Mouse (Mus musculus): Measurements from ENCODE around the gene C2. TPM values are rescaled to one million over a fixed set of nuclear protein-coding genes. Genes with fewer than 3 reads are reported as not detected.

Gene C2
- polyA plus RNA-seq, 1 experiment from 2014 or later, result 3.6 TPM

DNA sequence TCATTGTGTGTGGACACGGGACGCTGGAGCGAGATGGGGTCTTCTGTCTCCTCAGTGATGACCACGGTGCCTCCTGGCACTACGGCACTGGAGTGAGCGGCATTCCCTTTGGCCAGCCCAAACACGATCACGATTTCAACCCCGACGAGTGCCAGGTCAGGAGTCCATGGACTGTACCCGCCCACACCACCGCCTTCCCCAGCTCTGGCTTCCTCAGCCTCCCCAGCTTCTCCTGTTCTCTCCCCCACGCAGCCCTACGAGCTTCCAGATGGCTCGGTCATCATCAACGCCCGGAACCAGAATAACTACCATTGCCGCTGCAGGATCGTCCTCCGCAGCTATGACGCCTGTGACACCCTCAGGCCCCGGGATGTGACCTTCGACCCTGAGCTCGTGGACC lies 36.0 kb upstream of the C2 start:
- no peak for ATAC-seq (ENCODE audit: low FRiP score, low TSS enrichment)
- Histone ChIP-seq H3K27me3 (ENCODE audit: control insufficient read depth, insufficient read depth, low read length) (no peaks in the 10 kb centered on the region), H3K9me3 (ENCODE audit: control insufficient read depth, low read length) (no peaks in the 10 kb centered on the region), H3K4me1 (ENCODE audit: control insufficient read depth, insufficient read depth, low read length) (peaks cover 11% of the 10 kb centered on the region), H3K36me3 (ENCODE audit: control insufficient read depth, insufficient read depth, low read length) (peaks cover 30% of the 10 kb centered on the region), H3K4me3 (replicated peaks; ENCODE audit: low read depth, low read length) (no peak overlapping the region), H3K4me2 (ENCODE audit: low read length) (no peak overlapping the region), H3K27ac (replicated peaks; ENCODE audit: low read depth, low read length) (no peak overlapping the region), H3K9ac (replicated peaks; ENCODE audit: low read length) (no peak overlapping the region)
- no peak for DNase-seq
- WGBS, result 64% methylated on average over 24 of the region's 24 CpGs

DNA sequence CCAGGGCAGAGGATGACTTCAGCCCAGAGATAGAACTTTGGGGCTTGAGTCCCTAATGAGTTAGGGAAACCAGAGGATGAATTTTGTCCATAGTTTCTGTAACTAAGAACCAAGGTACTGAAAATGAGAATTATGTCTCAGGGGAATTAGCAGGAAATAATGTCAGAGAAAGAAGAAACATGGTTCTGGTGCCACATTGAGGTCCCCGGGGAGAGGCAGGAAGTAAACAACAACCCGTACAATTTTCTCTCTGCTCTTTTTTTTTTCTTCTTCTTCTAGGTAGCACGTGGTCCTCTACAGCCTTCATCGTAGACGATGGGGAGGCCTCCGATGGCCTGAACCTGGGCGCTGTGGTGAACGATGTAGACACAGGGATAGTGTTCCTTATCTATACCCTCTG lies 34.2 kb upstream of the C2 start:
- no peak overlapping the region for H3K27ac ChIP-seq (replicated peaks; ENCODE audit: low read depth, low read length)
- peak overlapping the region; percentile 97 for H3K4me2 ChIP-seq (ENCODE audit: low read length)
- peak overlapping the region; percentile 80 for H3K9ac ChIP-seq (replicated peaks; ENCODE audit: low read length)
- H3K27me3 ChIP-seq (ENCODE audit: control insufficient read depth, insufficient read depth, low read length), result no peaks in the 10 kb centered on the region
- peaks cover 30% of the 10 kb centered on the region for H3K36me3 ChIP-seq (ENCODE audit: control insufficient read depth, insufficient read depth, low read length)
- peaks cover 11% of the 10 kb centered on the region for H3K4me1 ChIP-seq (ENCODE audit: control insufficient read depth, insufficient read depth, low read length)
- ATAC-seq (ENCODE audit: low FRiP score, low TSS enrichment) (no peak), DNase-seq (no peak)
- peak overlapping the region; percentile 82 for H3K4me3 ChIP-seq (replicated peaks; ENCODE audit: low read depth, low read length)
- H3K9me3 ChIP-seq (ENCODE audit: control insufficient read depth, low read length), result no peaks in the 10 kb centered on the region
- 96% methylated on average over 8 of the region's 8 CpGs for WGBS

DNA sequence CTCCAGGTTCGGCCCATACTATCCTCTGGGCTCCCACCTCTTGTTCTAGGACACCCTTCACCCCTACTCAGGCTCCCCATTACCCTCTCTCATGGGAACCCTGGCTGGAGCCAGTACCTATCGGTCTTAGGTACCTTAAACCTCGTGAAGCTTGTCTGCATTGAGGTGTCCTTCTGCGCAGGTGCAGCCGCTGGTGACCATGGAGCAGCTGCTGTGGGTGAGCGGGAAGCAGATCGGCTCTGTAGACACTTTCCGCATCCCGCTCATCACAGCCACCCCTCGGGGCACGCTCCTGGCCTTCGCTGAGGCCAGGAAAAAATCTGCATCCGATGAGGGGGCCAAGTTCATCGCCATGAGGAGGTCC lies 33.7 kb upstream of the C2 start:
- no peak; the same call in 1 of the 2 replicates for ATAC-seq (ENCODE audit: low FRiP score, low TSS enrichment)
- H3K4me2 ChIP-seq (ENCODE audit: low read length), result peak overlapping the region; percentile 97
- H3K27ac ChIP-seq (replicated peaks; ENCODE audit: low read depth, low read length), result peak overlapping the region; percentile 54
- H3K4me1 ChIP-seq (ENCODE audit: control insufficient read depth, insufficient read depth, low read length), result peaks cover 11% of the 10 kb centered on the region
- no peaks in the 10 kb centered on the region for H3K9me3 ChIP-seq (ENCODE audit: control insufficient read depth, low read length)
- peak overlapping the region; percentile 82 for H3K4me3 ChIP-seq (replicated peaks; ENCODE audit: low read depth, low read length)
- peak overlapping the region; percentile 80 for H3K9ac ChIP-seq (replicated peaks; ENCODE audit: low read length)
- 12% methylated on average over 14 of the region's 14 CpGs for WGBS
- no peaks in the 10 kb centered on the region for H3K27me3 ChIP-seq (ENCODE audit: control insufficient read depth, insufficient read depth, low read length)
- peaks cover 30% of the 10 kb centered on the region for H3K36me3 ChIP-seq (ENCODE audit: control insufficient read depth, insufficient read depth, low read length)
- peak; percentile 63 for DNase-seq

DNA sequence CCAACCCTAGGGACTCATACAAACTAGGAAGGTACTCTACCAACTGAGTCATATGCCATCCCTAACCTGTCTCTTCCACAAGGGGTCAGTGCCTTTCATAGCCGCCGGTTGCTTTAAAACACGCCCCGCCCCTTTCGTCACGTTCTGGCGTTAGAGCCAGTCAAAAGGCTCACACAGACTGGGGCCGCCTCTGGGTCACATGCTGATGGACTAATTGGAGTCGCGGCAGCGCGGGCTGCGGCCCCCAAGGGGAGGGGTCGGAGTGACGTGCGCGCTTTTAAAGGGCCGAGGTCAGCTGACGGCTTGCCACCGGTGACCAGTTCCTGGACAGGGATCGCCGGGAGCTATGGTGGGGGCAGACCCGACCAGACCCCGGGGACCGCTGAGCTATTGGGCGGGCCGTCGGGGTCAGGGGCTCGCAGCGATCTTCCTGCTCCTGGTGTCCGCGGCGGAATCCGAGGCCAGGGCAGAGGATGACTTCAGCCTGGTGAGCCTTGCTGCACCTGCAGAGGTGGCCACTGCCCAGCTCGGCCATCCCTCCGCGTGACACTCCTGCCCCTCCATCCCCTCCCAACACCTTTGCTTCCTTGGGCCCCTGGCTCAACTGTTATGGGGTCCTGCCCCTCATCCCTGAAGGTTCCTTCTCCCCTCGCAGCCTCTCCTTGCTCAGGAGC lies 33.1 kb upstream of the C2 start, which contains the start of gene Neu1:
Neu1 (plus strand) TSS at position 193 of the 674 bp plus-strand sequence.
- peaks cover 11% of the 10 kb centered on the region for H3K4me1 ChIP-seq (ENCODE audit: control insufficient read depth, insufficient read depth, low read length)
- H3K36me3 ChIP-seq (ENCODE audit: control insufficient read depth, insufficient read depth, low read length), result peaks cover 30% of the 10 kb centered on the region
- H3K9ac ChIP-seq (replicated peaks; ENCODE audit: low read length), result peak within 1 kb of the TSS; percentile 80
- H3K27ac ChIP-seq (replicated peaks; ENCODE audit: low read depth, low read length), result peak within 1 kb of the TSS; percentile 54
- under 1% methylated on average over 38 of the region's 38 CpGs for WGBS
- DNase-seq (peak; percentile 99), ATAC-seq (ENCODE audit: low FRiP score, low TSS enrichment) (peak; percentile 96)
- H3K4me2 ChIP-seq (ENCODE audit: low read length), result peak within 1 kb of the TSS; percentile 97
- peak within 1 kb of the TSS; percentile 82 for H3K4me3 ChIP-seq (replicated peaks; ENCODE audit: low read depth, low read length)
- no peaks in the 10 kb centered on the region for H3K27me3 ChIP-seq (ENCODE audit: control insufficient read depth, insufficient read depth, low read length)
- no peaks in the 10 kb centered on the region for H3K9me3 ChIP-seq (ENCODE audit: control insufficient read depth, low read length)

DNA sequence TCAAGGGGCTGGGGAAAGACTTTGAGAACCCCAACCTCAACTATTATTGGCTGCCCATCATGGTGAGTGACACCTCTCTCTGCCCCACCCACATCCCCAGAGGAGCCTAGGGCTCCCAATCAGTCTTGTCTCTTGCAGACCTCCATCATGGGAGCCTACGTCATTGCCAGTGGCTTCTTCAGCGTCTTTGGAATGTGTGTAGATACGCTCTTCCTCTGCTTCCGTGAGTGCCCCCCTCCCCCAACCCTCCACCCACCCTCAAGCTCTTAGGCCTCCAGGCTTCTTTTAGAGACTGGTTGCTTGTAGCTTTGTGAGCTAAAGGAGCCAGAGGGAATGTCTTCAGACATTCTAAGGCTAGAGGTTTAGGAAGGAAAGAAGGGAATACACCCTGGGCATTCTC lies 30.8 kb upstream of the C2 start:
- DNase-seq, result no peak
- WGBS, result 74% methylated on average over 4 of the region's 4 CpGs

DNA sequence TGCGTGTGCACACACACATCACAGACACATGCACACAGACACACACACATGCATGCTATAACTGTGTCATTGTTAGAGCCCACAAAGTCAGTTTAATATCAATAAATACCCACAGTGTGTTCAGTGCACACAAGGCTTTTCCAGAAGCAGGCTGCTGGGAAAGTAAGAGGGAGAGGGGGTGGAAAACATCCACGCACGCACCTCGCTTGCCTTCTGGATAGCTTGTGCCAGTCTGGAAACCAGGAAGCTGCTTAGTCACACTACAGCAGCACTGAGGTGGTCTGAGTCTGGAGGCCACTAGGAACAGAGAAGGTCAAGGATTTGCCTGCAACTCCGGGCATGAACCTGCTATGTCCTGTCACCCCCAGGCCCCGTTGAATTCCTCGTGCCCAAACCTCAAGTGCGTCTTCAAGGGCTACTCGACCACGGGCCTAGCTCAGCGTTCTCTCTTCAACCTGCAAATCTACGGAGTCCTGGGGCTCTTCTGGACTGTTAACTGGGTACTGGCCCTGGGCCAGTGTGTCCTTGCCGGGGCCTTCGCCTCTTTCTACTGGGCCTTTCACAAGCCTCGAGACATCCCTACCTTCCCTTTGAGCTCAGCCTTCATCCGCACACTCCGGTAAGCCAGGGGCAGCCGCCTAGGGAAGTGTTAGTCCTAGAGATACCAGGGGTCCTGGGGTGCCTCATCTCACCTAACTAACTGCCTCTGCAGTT lies 29.4 kb upstream of the C2 start:
- Histone ChIP-seq H3K4me1 (ENCODE audit: control insufficient read depth, insufficient read depth, low read length) (peaks cover 10% of the 10 kb centered on the region), H3K27ac (replicated peaks; ENCODE audit: low read depth, low read length) (no peak overlapping the region), H3K36me3 (ENCODE audit: control insufficient read depth, insufficient read depth, low read length) (no peaks in the 10 kb centered on the region), H3K27me3 (ENCODE audit: control insufficient read depth, insufficient read depth, low read length) (no peaks in the 10 kb centered on the region), H3K9me3 (ENCODE audit: control insufficient read depth, low read length) (no peaks in the 10 kb centered on the region), H3K4me3 (replicated peaks; ENCODE audit: low read depth, low read length) (no peak overlapping the region), H3K9ac (replicated peaks; ENCODE audit: low read length) (no peak overlapping the region), H3K4me2 (ENCODE audit: low read length) (no peak overlapping the region)
- DNase-seq (no peak), ATAC-seq (ENCODE audit: low FRiP score, low TSS enrichment) (no peak)
- WGBS, result 87% methylated on average over 18 of the region's 18 CpGs

More for the DNA sequence above, 30.8 kb upstream of the C2 start:
- no peak overlapping the region for H3K4me2 ChIP-seq (ENCODE audit: low read length)
- peaks cover 11% of the 10 kb centered on the region; the same call in 1 of the 2 replicates for H3K36me3 ChIP-seq (ENCODE audit: control insufficient read depth, insufficient read depth, low read length)
- H3K27me3 ChIP-seq (ENCODE audit: control insufficient read depth, insufficient read depth, low read length), result no peaks in the 10 kb centered on the region
- peaks cover 11% of the 10 kb centered on the region for H3K4me1 ChIP-seq (ENCODE audit: control insufficient read depth, insufficient read depth, low read length)
- ATAC-seq (ENCODE audit: low FRiP score, low TSS enrichment), result no peak
- H3K27ac ChIP-seq (replicated peaks; ENCODE audit: low read depth, low read length), result no peak overlapping the region
- H3K4me3 ChIP-seq (replicated peaks; ENCODE audit: low read depth, low read length), result no peak overlapping the region
- no peak overlapping the region for H3K9ac ChIP-seq (replicated peaks; ENCODE audit: low read length)
- H3K9me3 ChIP-seq (ENCODE audit: control insufficient read depth, low read length), result no peaks in the 10 kb centered on the region

DNA sequence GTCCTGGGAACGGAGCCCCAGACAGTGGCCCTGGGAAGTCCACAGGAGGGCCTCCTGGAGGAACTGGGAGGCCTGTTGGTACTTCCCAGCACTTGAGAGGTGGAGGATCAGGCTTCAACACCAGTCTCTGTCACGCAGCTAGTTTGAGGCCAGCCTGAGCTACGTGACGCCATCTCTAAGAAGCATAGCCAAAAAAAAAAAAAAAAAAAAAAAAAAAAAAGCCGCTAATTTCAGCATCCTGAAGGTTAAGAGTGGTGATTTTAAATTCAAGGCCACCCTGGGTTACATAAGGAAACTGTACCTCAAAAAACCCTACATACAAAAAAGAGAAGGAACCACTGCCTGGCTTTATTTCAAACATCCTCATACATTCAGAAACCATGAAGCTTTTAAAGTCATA lies 26.2 kb upstream of the C2 start:
- Histone ChIP-seq H3K36me3 (ENCODE audit: control insufficient read depth, insufficient read depth, low read length) (no peaks in the 10 kb centered on the region), H3K27me3 (ENCODE audit: control insufficient read depth, insufficient read depth, low read length) (no peaks in the 10 kb centered on the region), H3K27ac (replicated peaks; ENCODE audit: low read depth, low read length) (no peak overlapping the region), H3K9me3 (ENCODE audit: control insufficient read depth, low read length) (no peaks in the 10 kb centered on the region), H3K4me2 (ENCODE audit: low read length) (no peak overlapping the region), H3K4me3 (replicated peaks; ENCODE audit: low read depth, low read length) (no peak overlapping the region), H3K9ac (replicated peaks; ENCODE audit: low read length) (no peak overlapping the region), H3K4me1 (ENCODE audit: control insufficient read depth, insufficient read depth, low read length) (no peaks in the 10 kb centered on the region)
- WGBS, result 61% methylated on average over 5 of the region's 5 CpGs
- DNase-seq, result no peak
- ATAC-seq (ENCODE audit: low FRiP score, low TSS enrichment), result no peak

DNA sequence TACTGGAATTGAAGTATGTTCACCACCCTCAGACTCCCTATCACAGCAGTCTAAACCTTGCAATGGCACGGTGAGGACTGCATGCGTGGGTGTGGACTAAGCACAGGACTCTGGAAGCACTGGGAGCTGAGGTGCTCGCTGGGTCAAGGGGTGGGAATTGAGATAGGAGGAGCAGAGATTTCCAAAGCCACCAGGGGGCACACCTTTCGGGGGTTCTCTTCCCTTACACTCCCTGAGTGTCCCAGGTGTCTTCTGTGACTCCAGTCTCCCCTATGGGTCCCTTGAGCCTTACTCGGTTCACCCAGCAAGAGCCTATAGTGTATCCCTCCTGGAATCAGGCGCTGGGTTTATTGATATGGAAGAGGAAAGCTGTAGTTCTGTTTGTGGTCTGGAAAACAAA lies 24.9 kb upstream of the C2 start:
- Histone ChIP-seq H3K4me3 (replicated peaks; ENCODE audit: low read depth, low read length) (no peak overlapping the region), H3K27me3 (ENCODE audit: control insufficient read depth, insufficient read depth, low read length) (no peaks in the 10 kb centered on the region), H3K4me1 (ENCODE audit: control insufficient read depth, insufficient read depth, low read length) (no peaks in the 10 kb centered on the region), H3K9me3 (ENCODE audit: control insufficient read depth, low read length) (no peaks in the 10 kb centered on the region), H3K9ac (replicated peaks; ENCODE audit: low read length) (no peak overlapping the region), H3K36me3 (ENCODE audit: control insufficient read depth, insufficient read depth, low read length) (no peaks in the 10 kb centered on the region), H3K4me2 (ENCODE audit: low read length) (no peak overlapping the region), H3K27ac (replicated peaks; ENCODE audit: low read depth, low read length) (no peak overlapping the region)
- DNase-seq (no peak), ATAC-seq (ENCODE audit: low FRiP score, low TSS enrichment) (no peak)
- 55% methylated on average over 6 of the region's 6 CpGs for WGBS

DNA sequence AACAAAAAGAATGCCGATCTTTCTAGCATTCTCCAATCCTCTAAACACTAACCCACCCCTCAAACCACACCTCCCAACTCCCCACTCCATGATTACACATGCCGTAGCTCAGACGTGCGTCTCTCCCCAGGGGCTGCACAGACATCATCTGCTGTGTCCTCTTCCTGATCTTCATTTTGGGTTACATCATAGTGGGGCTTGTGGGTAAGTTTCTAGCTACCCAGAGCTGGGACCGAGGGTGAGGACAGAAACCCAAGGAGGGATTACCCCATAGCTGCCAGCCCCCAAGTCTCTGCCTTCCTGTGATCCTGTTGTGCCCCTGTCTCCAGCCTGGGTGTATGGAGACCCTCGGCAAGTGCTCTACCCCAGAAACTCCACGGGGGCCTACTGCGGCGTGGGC lies 19.1 kb upstream of the C2 start:
- DNase-seq, result no peak
- no peak overlapping the region for H3K4me3 ChIP-seq (replicated peaks; ENCODE audit: low read depth, low read length)
- no peak overlapping the region for H3K9ac ChIP-seq (replicated peaks; ENCODE audit: low read length)
- no peak for ATAC-seq (ENCODE audit: low FRiP score, low TSS enrichment)
- H3K36me3 ChIP-seq (ENCODE audit: control insufficient read depth, insufficient read depth, low read length), result peaks cover 20% of the 10 kb centered on the region
- no peaks in the 10 kb centered on the region for H3K27me3 ChIP-seq (ENCODE audit: control insufficient read depth, insufficient read depth, low read length)
- H3K27ac ChIP-seq (replicated peaks; ENCODE audit: low read depth, low read length), result no peak overlapping the region
- 83% methylated on average over 9 of the region's 9 CpGs for WGBS
- H3K9me3 ChIP-seq (ENCODE audit: control insufficient read depth, low read length), result no peaks in the 10 kb centered on the region
- H3K4me1 ChIP-seq (ENCODE audit: control insufficient read depth, insufficient read depth, low read length), result no peaks in the 10 kb centered on the region
- no peak overlapping the region for H3K4me2 ChIP-seq (ENCODE audit: low read length)

All from midbrain, embryonic 14.5 days (tissue).